In the genomic region with DNA sequence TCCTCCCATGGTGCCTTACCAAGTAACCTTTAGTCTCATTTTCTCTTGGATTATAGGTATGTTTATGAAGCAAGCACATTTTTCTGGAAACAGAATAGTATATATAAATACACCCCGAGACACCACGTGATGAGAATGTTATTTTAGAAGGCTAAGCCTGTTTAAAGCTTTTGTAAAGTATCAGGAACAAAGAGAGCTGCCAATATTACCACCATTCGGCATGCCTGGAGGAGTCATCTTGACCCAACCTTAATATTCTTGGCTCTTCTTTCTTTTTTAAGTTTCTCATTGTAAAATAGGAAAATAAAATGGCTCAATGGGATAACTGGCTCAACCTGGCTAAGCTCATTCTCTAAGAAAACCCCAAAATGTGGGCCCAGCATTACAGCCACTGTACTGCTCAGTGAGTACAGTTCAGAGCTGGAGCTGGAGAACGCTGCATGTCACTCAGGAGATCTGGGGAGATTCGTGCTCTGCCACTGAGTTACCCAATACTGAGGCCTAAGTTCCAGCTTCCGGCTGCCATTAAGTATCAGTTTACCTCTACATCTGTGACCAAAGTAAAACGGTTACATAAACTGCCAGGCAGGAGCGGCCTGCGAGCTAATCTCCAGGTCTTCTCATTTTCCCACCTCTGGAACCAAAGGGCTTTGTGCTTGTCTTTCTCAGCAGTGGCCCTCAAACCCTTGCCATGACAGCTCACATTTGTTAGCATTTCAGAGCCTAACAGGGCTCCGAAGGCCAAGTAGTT, we compare ENCODE assay signal across 16 mouse cellular contexts.
"Had no signal": no experiment of that assay in that cellular context is flagged by ENCODE, and none has a peak within 500 bp of the region (broad histone marks: within the 10 kb centered on the region; RNA-seq: fewer than 3 reads in every experiment).

No protein-coding gene starts in this region.

- H3K4me3 ChIP-seq: limb, embryonic 10.5 days; limb, embryonic 13.5 days; liver, embryonic 13.5 days; megakaryocyte, embryonic 14.5 days; midbrain, embryonic 10.5 days; midbrain, embryonic 13.5 days; myocyte; neural tube, embryonic 13.5 days; stomach, embryonic 15.5 days had no signal

- H3K9ac ChIP-seq: limb, embryonic 13.5 days; liver, embryonic 13.5 days; lung, embryonic 14.5 days; midbrain, embryonic 13.5 days; neural tube, embryonic 13.5 days; stomach, embryonic 15.5 days had no signal

- H3K9me3 ChIP-seq: limb, embryonic 10.5 days; limb, embryonic 13.5 days; liver, embryonic 13.5 days; megakaryocyte, embryonic 14.5 days; midbrain, embryonic 10.5 days; midbrain, embryonic 13.5 days; neural tube, embryonic 13.5 days; stomach, embryonic 15.5 days had no signal

- H3K4me2 ChIP-seq: limb, embryonic 13.5 days; liver, embryonic 13.5 days; lung, embryonic 14.5 days; midbrain, embryonic 13.5 days; neural tube, embryonic 13.5 days; stomach, embryonic 15.5 days had no signal

- DNase-seq: kidney, adult 9 months; kidney, postnatal 14 days; kidney, postnatal 4 days; liver, embryonic 13.5 days; lung, embryonic 14.5 days; thymus, postnatal 25 days had no signal

- ATAC-seq: lung, postnatal 0 days; midbrain, embryonic 13.5 days; midbrain, embryonic 16.5 days had no signal

- H3K27me3 ChIP-seq: limb, embryonic 13.5 days; liver, embryonic 13.5 days; megakaryocyte, embryonic 14.5 days; midbrain, embryonic 13.5 days; neural tube, embryonic 13.5 days; stomach, embryonic 15.5 days had no signal

- H3K27ac ChIP-seq: limb, embryonic 10.5 days; limb, embryonic 13.5 days; liver, embryonic 13.5 days; midbrain, embryonic 10.5 days; midbrain, embryonic 13.5 days; neural tube, embryonic 13.5 days; stomach, embryonic 15.5 days had no signal

- H3K4me1 ChIP-seq: limb, embryonic 10.5 days; liver, embryonic 13.5 days; megakaryocyte, embryonic 14.5 days; midbrain, embryonic 13.5 days; neural tube, embryonic 13.5 days; stomach, embryonic 15.5 days had no signal
